Mouse (Mus musculus): ENCODE results near the gene Urgcp.

Urgcp gene

DNA sequence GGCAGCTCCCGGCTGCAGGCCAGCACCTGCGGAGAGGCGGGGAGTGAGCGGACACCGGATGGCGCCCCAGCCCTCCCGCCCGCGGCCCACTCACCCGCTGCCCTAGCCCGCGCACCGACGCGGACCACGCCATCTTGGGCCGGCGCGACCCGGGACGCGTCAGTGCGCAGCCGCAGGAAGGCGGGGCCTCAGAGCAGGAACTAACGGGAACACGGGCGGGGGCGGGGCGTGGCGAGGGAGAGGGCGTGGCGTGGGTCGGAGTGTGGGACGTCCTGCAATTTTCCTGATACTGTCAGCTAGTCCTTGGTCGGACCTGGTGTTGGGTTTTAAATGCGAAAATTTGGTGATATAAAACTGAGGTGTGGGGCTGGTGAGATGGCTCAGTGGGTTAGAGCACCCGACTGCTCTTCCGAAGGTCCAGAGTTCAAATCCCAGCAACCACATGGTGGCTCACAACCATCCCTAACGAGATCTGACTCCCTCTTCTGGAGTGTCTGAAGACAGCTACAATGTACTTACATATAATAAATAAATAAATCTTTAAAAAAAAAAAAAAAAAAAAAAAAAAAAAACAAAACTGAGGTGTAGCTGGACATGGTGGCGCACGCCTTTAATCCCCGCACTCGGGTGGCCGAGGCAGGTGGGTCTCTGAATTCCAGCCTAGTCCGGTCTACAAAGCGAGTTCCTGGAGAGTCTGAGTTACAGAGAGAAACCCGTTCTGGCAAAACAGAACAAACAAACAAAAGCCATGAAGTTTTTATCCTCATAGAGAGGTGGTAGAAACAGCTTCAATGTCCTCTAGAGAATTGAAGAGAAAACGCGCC, 54.4 kb downstream of the Urgcp start:
- DNase-seq (ENCODE audit: low spot score), result peak; percentile 93

DNA sequence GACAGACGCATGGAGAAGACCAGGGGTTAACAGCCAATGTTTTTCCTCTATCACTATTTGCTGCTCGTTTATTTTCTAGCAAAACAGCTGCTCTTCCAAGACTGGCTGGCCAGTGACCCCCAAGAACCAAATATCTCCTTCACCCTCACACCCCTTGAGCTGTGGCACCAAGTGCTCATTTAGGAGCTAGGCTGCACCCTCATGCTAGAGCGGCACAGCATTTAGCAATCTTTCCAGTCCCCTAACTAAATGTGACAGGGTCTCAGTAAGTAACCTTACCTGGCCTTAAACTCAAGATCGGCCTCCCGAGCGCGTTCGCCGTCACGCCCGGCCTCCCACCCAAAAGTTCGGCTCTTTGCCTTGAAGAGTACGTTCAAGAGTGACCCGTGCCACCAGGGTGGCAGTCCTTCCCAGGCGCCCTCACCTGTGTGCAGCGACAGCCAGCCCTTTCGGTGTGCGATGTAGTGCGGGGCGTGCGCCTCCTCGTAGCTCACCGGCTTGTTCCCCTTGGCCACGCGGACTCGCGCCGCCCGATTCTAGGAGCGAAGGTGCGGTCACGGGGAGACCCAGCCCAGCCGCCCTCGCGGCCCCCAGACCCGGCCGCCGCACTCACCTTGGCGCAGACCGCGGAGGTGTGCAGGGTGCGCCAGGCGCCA, 55.2 kb downstream of the Urgcp start:
- peak; percentile 25 for DNase-seq (ENCODE audit: low spot score)

DNA sequence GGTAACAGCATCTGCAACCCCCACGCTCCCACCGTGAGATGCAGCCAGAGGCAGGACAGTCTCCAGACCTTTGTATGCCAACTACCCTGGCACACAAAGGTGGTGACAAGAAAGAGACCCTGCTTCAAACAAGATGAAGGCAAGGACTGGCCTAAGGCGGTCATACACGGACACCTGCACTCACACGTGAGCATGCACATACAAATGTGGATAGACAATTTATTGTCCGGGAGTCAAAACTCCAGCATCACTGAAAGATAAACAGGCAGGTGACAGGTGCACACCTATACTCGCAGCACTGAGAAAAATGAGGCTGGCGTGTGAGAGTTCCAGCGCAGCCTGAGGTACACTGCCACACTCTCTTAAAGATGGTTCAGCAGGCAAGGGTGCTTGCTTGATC, 56.2 kb downstream of the Urgcp start:
- DNase-seq (ENCODE audit: low spot score), result no peak

DNA sequence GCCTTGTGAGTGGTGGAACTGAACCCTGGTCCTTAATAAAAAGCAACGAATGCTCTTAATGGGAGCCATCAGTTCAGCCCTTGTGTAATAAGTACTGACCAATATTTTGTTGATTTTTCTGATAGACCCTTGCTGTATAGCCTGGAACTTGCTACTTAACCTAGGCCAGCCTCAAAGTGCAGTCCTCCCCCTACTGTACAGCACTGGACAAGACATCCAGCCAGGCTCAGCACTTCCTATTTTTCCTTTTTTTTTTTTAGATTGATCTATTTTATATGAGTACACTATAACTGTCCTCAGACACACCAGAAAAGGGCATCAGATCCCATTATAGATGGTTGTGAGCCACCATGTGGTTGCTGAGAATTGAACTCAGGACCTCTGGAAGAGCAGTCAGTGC, 58.8 kb downstream of the Urgcp start:
- no peak for DNase-seq (ENCODE audit: low spot score)

DNA sequence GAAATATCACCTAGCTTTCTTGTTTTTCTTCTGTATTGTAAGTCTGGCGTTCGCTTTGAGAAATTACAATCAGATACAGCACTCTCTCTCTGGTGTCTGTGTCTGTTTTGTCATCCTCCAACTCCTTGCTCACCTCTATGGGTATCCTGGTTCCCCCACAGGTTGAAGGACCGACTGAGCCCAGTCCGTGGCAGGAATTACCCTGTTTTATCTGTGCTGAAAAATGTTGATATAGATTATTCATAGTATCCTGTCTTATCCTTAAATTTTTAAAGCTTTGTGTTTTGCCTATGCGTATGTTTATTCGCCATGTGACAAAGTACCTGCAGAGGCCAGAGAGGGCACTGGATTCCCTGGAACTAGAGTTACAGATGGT, 59.2 kb downstream of the Urgcp start:
- DNase-seq (ENCODE audit: low spot score), result no peak

DNA sequence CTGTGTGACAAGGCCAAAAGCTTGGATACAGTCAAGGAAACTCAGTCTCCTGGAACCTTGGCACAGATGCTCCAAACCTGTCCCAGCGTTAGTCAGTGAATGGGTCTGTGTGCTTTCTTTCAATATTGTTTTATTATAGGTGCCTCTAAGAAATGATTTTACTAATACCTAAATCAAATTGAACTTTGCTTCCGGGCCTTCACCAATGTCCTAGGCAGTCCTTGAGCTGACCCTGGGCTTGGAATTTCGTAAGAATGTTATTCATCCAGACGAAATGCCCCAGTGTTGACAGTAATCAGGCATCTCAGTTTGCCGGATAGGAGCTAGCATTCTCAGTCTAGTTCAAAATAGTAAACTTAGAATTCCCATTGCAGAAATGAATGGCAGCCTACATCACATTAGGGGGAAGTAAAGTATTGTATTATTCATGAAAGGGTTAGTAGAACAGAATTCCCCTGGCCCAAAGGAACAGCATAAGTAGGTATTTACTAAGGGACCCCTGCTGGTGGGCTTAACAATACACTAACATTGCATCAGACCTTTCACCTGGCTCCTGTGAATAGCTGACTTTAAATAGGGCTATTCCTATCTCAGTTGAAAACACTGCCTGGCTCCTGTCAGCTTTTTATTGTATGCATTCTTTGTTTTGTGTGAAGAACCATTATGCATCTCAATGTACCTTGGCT, 59.8 kb downstream of the Urgcp start:
- no peak for DNase-seq (ENCODE audit: low spot score)

DNA sequence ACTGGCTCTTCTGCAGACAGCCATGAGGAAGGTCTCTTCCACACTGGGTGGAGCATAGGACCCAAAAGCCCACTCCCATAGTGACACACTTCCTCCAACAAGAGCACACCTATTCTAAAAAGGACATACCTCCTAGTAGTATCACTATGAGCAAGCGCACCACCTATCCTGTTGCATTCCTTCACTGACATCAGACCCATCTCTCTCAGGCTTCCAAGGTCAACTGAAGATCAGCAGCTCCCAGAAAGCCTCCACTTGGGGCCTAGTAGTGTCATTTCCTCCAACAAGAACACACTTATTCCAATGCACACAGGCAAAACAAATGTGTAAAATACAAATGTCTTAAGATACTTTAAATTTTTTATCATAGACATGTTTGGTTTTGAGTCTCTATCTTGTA, 60.4 kb downstream of the Urgcp start:
- no peak for DNase-seq (ENCODE audit: low spot score)

DNA sequence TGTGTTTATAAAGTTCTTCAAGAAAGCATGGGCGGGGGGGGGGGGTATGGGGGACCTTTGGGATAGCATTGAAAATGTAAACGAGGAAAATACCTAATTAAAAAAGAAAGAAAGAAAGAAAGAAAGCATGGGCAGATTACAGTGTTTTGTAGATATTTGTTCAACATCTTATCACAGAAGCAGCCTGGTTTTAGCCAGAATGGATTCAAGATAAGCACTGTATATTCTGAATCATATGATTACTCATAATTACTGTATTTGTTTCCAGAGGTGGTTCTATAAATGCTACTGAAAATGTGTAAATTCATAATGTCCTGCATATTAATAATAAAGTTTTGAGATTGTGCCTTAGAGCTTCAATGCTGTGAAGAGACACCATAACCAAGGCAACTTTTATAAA, 60.9 kb downstream of the Urgcp start:
- no peak for DNase-seq (ENCODE audit: low spot score)

DNA sequence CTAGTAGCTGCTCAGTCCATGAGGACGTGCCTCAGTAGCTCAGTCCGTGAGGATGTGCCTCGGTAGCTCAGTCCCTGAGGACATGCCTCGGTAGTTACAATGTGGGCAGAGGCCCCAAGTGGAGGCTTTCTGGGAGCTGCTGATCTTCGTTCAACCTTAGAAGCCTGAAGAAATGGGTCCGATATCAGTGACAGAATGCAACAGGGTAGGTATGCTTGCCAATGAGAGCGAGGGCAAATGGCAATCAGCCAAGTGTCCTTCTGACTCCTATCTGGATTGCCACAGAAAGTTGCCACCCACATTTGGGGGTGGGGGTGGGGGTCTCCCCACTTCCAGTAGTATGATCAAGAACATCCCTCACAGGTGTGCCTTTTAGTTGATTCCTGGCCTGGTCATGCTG, 61.4 kb downstream of the Urgcp start:
- DNase-seq (ENCODE audit: low spot score), result no peak

DNA sequence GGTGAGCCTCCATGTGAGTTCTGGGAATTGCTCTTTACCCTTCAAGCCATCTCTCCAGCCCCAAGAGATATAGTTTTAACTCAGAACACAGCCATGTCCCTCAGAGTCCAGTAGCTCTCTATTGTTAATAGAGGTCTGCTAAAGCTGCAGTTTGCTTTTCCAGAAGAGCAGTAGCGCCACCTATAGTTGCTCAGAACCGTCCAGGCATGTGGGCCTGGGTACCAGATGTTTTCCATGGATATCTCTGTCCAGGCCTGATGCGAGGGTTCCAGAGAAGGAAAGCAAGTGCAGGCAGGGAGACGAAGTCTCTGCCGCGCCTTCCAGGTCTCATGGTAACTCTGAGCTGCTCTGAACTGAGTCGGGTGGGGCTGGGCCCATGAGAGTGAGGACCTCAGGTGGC, 70.4 kb downstream of the Urgcp start:
- DNase-seq (ENCODE audit: low spot score), result peak; percentile 71

DNA sequence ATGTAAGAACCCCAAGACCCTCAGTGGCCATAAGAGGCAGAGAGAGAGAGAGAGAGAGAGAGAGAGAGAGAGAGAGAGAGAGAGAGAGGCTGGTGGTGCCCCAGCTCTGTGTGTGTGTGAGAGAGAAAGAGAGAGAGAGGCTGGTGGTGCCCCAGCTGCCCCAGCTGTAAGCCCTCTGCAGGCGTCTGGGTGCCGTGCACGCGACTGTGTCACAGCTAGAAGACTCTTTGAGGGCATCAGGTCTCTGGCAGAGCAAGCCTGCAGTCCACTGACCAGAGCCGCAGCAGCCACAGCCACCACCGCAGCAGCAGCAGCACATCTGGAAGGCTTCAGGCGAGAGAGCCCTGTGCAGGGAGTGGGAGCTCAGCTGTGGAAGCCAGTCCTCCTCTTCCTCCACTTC, 77.9 kb downstream of the Urgcp start:
- DNase-seq (ENCODE audit: low spot score), result peak; percentile 13

DNA sequence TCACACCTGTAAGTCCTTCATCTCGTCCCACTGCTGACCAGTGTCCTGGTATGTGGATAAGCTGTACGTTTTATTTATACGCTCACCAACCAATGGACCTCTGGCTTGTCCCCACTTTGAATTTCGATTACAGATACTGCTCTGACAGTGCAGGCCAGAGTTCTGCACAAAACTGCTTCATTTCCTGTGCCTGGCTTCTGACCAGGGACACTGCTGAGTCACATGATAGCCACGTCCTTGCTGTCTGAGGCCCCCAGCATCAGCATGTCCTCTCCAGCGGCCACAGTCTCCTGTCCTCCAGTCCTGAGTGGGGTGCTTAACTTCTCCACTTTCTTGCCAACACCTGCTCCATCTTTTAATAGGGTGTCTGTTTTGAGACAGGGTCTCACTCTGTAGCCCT, 79.6 kb downstream of the Urgcp start:
- no peak for DNase-seq (ENCODE audit: low spot score)
